Mouse (Mus musculus) small intestine, adult 2 months (tissue): Measurements from ENCODE around the gene Plekhh1. TPM values are rescaled to one million over a fixed set of nuclear protein-coding genes. Genes with fewer than 3 reads are reported as not detected.
"Not testable (repeated sequence)": the region's sequence is repeated elsewhere in the genome, so short reads cannot be mapped to it uniquely, and the experiment has no call there.

Source experiments
- H3K27ac ChIP-seq: fragments of 200-500 bp; 2 replicates; pipeline ENCODE4 v1.5.1; 2012; ENCODE audit warnings: low read depth, low read length, control low read depth, inconsistent platforms; ENCODE audit not compliant: insufficient read depth
- H3K27me3 ChIP-seq: fragments of 200-500 bp; 2 replicates; pipeline ENCODE4 v1.6.1; 2012; ENCODE audit warnings: mild to moderate bottlenecking, moderate library complexity, low read length, inconsistent platforms; ENCODE audit not compliant: control insufficient read depth, insufficient read depth
- H3K36me3 ChIP-seq: fragments of 200-500 bp; 2 replicates; pipeline ENCODE4 v1.6.1; 2012; ENCODE audit warnings: mild to moderate bottlenecking, low read length, control low read depth, inconsistent platforms; ENCODE audit not compliant: control insufficient read depth, insufficient read depth
- H3K4me1 ChIP-seq: fragments of 200-500 bp; 2 replicates; pipeline ENCODE4 v1.6.1; 2012; ENCODE audit warnings: low read length, inconsistent platforms, mixed read lengths; ENCODE audit not compliant: control insufficient read depth, insufficient read depth, insufficient read length
- H3K4me3 ChIP-seq: fragments of 200-500 bp; 2 replicates; pipeline ENCODE4 v1.5.1; 2012; ENCODE audit warnings: low read depth, mild to moderate bottlenecking, control low read depth, inconsistent platforms, low read length, moderate library complexity
- CTCF ChIP-seq: fragments of 200-500 bp; IDR thresholded peaks from 2 replicates; pipeline ENCODE4 v1.5.1; 2012; ENCODE audit warnings: low read depth, mild to moderate bottlenecking, control low read depth, inconsistent platforms, low read length, moderate library complexity, mixed read lengths; ENCODE audit not compliant: insufficient replicate concordance, insufficient read length; ENCODE audit errors: extremely low read depth
- POLR2A ChIP-seq: fragments of 200-500 bp; IDR thresholded peaks from 2 replicates; pipeline ENCODE4 v1.6.1; 2012; ENCODE audit warnings: low read depth, mild to moderate bottlenecking, control low read depth, inconsistent platforms, low read length, moderate library complexity
- WGBS: fragments of 180-500 bp; shearing (Covaris S2); methylation state at CpG from one replicate; pipeline ENCODE4 v1.1.7; 2018; 5-methylcytosine and 5-hydroxymethylcytosine counted together
- polyA plus RNA-seq: library from polyadenylated mRNA; depleted of rRNA; stranded (reverse); fragments of >200 nt; gene quantifications from 2 replicates; pipeline ENCODE4 v1.2.3, GENCODE M21; 2012

Gene Plekhh1
- polyA plus RNA-seq, 1 experiment, result 18.1 TPM

DNA sequence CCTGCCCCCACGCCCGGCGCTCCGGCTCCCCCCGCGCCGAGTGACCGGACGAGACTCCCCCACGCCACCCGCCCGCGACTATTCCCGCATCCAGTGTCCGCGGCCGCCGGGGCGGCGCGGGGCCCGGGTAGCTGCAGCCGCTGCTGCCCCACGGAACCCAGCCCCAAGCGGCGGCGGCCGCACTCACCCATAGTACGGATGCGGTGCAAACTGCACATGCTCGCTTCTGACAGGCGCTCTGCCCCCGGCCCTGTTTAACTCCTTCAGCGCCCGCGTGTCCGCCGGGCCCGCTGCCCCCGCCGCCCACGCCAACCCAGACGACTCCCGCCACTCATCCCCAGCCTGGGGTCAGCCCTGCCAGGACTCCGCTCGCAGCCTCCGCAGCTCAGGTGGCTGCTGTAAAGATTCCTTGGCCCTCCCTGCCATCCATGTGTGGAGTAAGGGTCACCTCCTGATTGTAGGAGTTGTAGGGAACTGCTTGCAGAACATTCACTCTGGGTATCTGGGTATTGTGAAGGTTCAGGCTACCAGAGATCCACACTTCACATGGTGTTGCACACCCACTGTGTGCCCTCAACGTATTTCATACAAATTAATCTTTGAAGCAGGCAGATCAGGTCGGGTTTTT is 21.7 kb upstream of the Plekhh1 start, which contains the start of gene Tmem229b:
Tmem229b (minus strand) TSS at position 502 of the 628 bp plus-strand sequence.
- Histone ChIP-seq H3K27me3 (peaks cover 8% of the 10 kb centered on the region; the same call in 1 of the 2 replicates), H3K36me3 (no peaks in the 10 kb centered on the region), H3K4me1 (peaks cover 2% of the 10 kb centered on the region), H3K4me3 (peak within 1 kb of the TSS; percentile 100), H3K27ac (peak within 1 kb of the TSS; percentile 51; the same call in 1 of the 2 replicates)
- TF ChIP-seq CTCF (no peak), POLR2A (no peak)
- WGBS, result 5% methylated on average over 31 of the region's 49 CpGs

DNA sequence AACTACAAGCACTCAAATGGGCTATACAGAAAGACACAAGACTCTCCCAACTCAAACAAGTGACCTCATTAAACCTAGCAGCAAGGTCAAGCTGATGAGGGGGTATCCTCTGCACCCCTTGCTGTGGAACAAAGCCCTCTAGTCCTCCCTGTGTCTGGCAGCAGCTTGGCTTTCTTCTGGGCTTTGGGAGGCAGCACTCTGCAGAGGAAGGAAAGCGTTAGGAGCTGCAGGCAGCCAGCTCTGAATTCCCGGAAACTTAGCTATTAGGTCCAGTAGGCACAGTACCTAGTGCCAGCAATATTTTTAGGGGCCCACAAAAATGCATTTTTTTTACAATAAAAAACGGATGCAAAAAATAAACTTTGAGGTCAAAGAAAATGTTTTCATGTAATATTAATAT is 18.4 kb upstream of the Plekhh1 start:
- H3K4me1 ChIP-seq, result peaks cover 2% of the 10 kb centered on the region
- WGBS, result 52% methylated on average over 3 of the region's 3 CpGs
- H3K27ac ChIP-seq, result no peak overlapping the region
- no peaks in the 10 kb centered on the region for H3K36me3 ChIP-seq
- no peak for TF ChIP-seq CTCF
- no peak for TF ChIP-seq POLR2A
- H3K27me3 ChIP-seq, result peaks cover 8% of the 10 kb centered on the region; the same call in 1 of the 2 replicates
- no peak overlapping the region for H3K4me3 ChIP-seq

DNA sequence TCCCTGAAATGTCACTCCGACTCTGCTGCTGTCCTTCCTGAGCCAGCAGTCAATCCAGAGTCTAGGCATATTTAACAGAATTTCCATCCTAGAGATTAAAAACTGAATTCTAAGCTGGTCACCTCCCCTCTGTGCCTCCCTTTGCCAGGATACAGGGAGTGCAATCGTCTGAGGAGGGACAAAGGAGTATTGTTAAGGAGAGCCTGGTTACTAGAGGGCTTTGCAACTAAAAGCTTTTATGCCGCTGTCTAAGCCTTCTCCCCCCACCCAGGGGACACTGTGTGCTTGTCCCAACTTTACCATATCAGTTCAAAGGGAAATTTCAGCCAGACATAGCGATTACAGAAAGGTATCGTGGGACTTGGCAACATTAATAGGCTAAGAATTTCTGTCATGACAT is 12.9 kb upstream of the Plekhh1 start:
- Histone ChIP-seq H3K36me3 (no peaks in the 10 kb centered on the region), H3K4me3 (no peak overlapping the region), H3K27me3 (no peaks in the 10 kb centered on the region), H3K27ac (no peak overlapping the region), H3K4me1 (peaks cover 2% of the 10 kb centered on the region; the same call in 1 of the 2 replicates)
- WGBS, result 57% methylated on average over 5 of the region's 5 CpGs
- TF ChIP-seq CTCF (no peak), POLR2A (no peak)

DNA sequence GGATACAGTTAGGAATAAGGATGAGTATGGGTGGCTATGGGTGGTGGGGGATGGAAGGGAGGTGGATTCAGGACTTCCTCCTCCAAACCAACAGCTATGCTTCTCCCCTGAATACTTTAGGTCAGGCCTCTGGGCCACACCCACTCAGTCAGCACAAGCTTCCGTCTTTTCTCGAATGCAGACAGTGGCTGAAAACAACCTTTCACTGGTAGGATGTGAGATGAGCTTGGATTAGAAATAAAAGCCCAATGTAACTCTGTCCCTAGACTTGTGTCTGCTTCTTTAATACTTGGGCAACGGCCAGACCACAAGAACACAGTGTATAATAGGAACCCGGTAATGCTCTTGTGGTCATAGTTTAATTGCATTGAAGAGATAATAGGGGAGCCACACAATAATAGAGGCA is 11.0 kb upstream of the Plekhh1 start:
- no peaks in the 10 kb centered on the region for H3K27me3 ChIP-seq
- no peak overlapping the region for H3K4me3 ChIP-seq
- WGBS, result 18% methylated on average over 4 of the region's 4 CpGs
- peaks cover 2% of the 10 kb centered on the region; the same call in 1 of the 2 replicates for H3K4me1 ChIP-seq
- no peak for TF ChIP-seq POLR2A
- no peak for TF ChIP-seq CTCF
- H3K27ac ChIP-seq, result 0 out of 2 replicates have a peak overlapping the region, but pooled peaks have one; percentile 10
- H3K36me3 ChIP-seq, result no peaks in the 10 kb centered on the region

DNA sequence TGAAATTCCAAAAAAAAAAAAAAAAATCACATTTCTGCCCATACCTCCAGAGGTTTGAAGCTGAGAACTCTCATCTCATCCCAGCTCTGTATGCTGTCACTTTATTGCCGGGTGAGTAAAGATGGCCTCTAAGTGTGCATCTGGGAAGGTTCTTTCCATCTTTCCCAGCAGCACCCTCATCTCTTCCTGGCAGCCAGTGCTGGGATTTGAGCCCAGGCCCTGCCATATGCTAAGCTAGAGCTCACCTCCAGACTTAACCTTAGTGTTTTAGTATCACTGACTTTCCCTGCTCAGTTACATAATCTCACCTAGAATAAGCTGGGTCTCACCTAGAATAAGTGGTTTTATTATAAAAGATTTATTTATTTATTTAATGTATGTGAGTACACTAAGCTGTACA is 7.1 kb upstream of the Plekhh1 start:
- 88% methylated on average over 1 of the region's 1 CpGs for WGBS
- Histone ChIP-seq H3K27me3 (no peaks in the 10 kb centered on the region), H3K36me3 (no peaks in the 10 kb centered on the region), H3K4me3 (no peak overlapping the region), H3K27ac (no peak overlapping the region), H3K4me1 (peaks cover 2% of the 10 kb centered on the region; the same call in 1 of the 2 replicates)
- TF ChIP-seq CTCF, result no peak
- no peak for TF ChIP-seq POLR2A

DNA sequence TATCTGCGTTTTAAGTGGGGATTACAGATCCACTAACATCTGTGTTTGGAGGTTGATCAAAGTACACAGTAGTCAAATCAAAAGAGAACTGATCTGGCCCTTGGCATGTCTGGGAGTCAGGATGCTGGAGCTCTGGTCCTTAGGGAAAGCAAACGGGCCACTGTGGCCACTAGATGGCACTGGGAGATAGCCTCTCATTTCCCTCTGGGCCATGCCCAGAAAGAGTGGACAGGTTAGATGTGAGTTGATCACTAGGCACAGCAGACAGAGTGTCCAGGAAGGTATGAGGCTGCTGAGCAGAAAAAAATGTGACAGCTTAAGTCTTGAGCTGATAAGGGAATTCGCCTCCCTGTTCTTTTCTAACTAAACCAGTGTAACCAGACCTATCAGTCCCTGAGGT is 6.1 kb upstream of the Plekhh1 start:
- TF ChIP-seq POLR2A (no peak), CTCF (peak; percentile 89; the same call in 1 of the 2 replicates)
- H3K4me1 ChIP-seq, result peaks cover under 1% of the 10 kb centered on the region; the same call in 1 of the 2 replicates
- no peaks in the 10 kb centered on the region for H3K36me3 ChIP-seq
- 12% methylated on average over 3 of the region's 3 CpGs for WGBS
- no peaks in the 10 kb centered on the region for H3K27me3 ChIP-seq
- H3K4me3 ChIP-seq, result no peak overlapping the region
- no peak overlapping the region for H3K27ac ChIP-seq

DNA sequence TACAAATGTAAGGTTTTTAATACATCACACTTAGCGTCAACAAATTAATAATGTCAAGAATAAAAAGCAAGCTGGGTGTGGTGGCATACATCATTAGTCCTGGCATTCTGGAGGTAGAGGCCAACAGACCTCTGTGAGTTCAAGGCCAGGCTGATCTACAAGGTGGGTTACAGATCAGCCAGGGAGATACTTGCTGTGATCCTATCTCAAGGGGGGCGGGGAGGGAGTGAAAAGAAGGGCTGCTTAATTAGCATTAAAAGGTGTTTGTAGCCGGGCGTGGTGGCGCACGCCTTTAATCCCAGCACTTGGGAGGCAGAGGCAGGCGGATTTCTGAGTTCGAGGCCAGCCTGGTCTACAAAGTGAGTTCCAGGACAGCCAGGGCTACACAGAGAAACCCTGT is 1.4 kb upstream of the Plekhh1 start:
- not testable (repeated sequence) for H3K36me3 ChIP-seq, H3K27me3 ChIP-seq, H3K27ac ChIP-seq, H3K4me3 ChIP-seq, H3K4me1 ChIP-seq
- WGBS, result 96% methylated on average over 8 of the region's 8 CpGs
